13 mouse cellular contexts compared by ENCODE assay signal in the genomic region with DNA sequence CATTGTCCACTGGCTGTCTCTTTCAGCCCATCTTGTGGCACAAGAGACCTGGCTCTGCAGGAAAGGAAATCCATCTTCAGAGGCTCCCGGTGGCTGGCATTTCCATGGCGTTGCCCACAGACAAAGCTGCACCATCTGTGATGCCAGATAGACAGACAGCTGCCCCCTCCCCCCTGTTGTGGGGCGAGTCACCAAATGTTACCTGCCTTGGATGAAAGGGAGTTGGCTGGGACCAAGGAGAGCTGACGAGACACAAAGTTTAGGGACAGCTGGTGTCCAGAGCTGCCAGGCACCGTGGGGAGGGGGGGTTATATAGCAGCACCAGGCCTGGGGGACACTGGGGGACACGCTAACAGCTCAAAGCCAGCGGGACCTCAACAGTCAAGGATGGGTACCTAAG.
DNase-seq lines count a peak whose midpoint lies in the region; ATAC-seq lines count a peak whose summit lies in the region.
"Had no signal": no experiment of that assay in that cellular context is flagged by ENCODE, and none has a peak within 500 bp of the region (broad histone marks: within the 10 kb centered on the region; RNA-seq: fewer than 3 reads in every experiment).

No protein-coding gene starts in this region.

- H3K27ac ChIP-seq in hindbrain, embryonic 12.5 days = peak overlapping the region; percentile 30
- H3K27ac ChIP-seq: liver, embryonic 14.5 days had no signal

- no peaks in the 10 kb centered on the region for H3K27me3 ChIP-seq in hindbrain, embryonic 12.5 days

- H3K4me3 ChIP-seq in hindbrain, embryonic 12.5 days = no peak overlapping the region

- 0 out of 2 replicates have a peak overlapping the region, but pooled peaks have one; percentile 23 for H3K9ac ChIP-seq in hindbrain, embryonic 12.5 days
- H3K9ac ChIP-seq: liver, embryonic 14.5 days had no signal

- peak; percentile 12; the same call in 1 of the 2 replicates for ATAC-seq in hindbrain, embryonic 12.5 days (ENCODE audit: low FRiP score)

- H3K36me3 ChIP-seq in hindbrain, embryonic 12.5 days = peaks cover 9% of the 10 kb centered on the region; the same call in 1 of the 2 replicates

- no peaks in the 10 kb centered on the region for H3K9me3 ChIP-seq in hindbrain, embryonic 12.5 days (replicated peaks)

- peak; percentile 85 for DNase-seq in cerebellum, adult 11 months
- DNase-seq in cerebellum, adult 9-10 months = peak; percentile 94
- peak; percentile 69 to 78 for DNase-seq in layer of hippocampus, postnatal 10 days (ENCODE audit: low spot score in 2 of 2)
- no peak for DNase-seq in frontal cortex, postnatal 10 days (ENCODE audit: low spot score in 2 of 2)
- no peak for DNase-seq in embryo, embryonic 10 days (ENCODE audit: low spot score)
- no peak for DNase-seq in kidney, postnatal 10 days
- DNase-seq: adrenal gland, postnatal 36 days; heart, adult 18-20 months; heart, postnatal 14 days; kidney, adult 9 months; spleen, adult 18-20 months had no signal

- H3K4me2 ChIP-seq in hindbrain, embryonic 12.5 days (replicated peaks) = no peak overlapping the region

- peaks cover 36% of the 10 kb centered on the region for H3K4me1 ChIP-seq in hindbrain, embryonic 12.5 days

- 52% methylated on average over 7 of the region's 7 CpGs for WGBS in hindbrain, embryonic 12.5 days

Comparison
In these comparisons a context has a peak if more than half of its experiments do, and no peak if none do; other contexts are left out.
1. DNase-seq: peak in cerebellum, adult 11 months (single experiment), cerebellum, adult 9-10 months (single experiment) and layer of hippocampus, postnatal 10 days (2 of 2); none in frontal cortex, postnatal 10 days (0 of 2), embryo, embryonic 10 days (single experiment) and kidney, postnatal 10 days (single experiment).